Mouse (Mus musculus): ENCODE measurements around the gene Pcnx3. TPM values are rescaled to one million over a fixed set of nuclear protein-coding genes. Genes with fewer than 3 reads are reported as not detected.
A peak's percentile ranks its signal among the peaks of the same experiment; 100 is the strongest.

The Pcnx3 gene
- polyA plus RNA-seq, 1 experiment from 2014 or later: 11.3 TPM

GRCm38 (mm10) chr19:5660942-5661751, 27.6 kb downstream of the Pcnx3 start:
- no peaks in the 10 kb centered on the region for H3K9me3 ChIP-seq (ENCODE audit: low read length)
- H3K9ac ChIP-seq (replicated peaks; ENCODE audit: low read depth): no peak overlapping the region; the same call in 1 of the 2 replicates
- DNase-seq (ENCODE audit: low spot score) (peak; percentile 67), ATAC-seq (peak; percentile 36)
- TF ChIP-seq CTCF (IDR thresholded peaks at IDR 0.05) (no peak), EP300 (IDR thresholded peaks at IDR 0.05) (peak; percentile 78; the same call in 1 of the 2 replicates)
- H3K27me3 ChIP-seq (replicated peaks; ENCODE audit: insufficient read depth, low read length): no peaks in the 10 kb centered on the region
- no peaks in the 10 kb centered on the region for H3K4me1 ChIP-seq (ENCODE audit: insufficient read depth, low read depth, low read length)
- H3K4me3 ChIP-seq (ENCODE audit: low read depth, low read length): peak overlapping the region; percentile 25
- peak overlapping the region; percentile 62 for H3K4me2 ChIP-seq (replicated peaks; ENCODE audit: low read depth, low read length)
- peaks cover 6% of the 10 kb centered on the region for H3K36me3 ChIP-seq (ENCODE audit: insufficient read depth, low read length)
- WGBS: 65% methylated on average over 14 of the region's 16 CpGs
- peak overlapping the region; percentile 86 for H3K27ac ChIP-seq (ENCODE audit: low read length)

GRCm38 (mm10) chr19:5654720-5655298, 33.9 kb downstream of the Pcnx3 start:
- Histone ChIP-seq H3K4me2 (replicated peaks; ENCODE audit: low read depth, low read length) (peak overlapping the region; percentile 47), H3K9me3 (ENCODE audit: low read length) (no peaks in the 10 kb centered on the region), H3K27me3 (replicated peaks; ENCODE audit: insufficient read depth, low read length) (no peaks in the 10 kb centered on the region), H3K4me3 (ENCODE audit: low read depth, low read length) (peak overlapping the region; percentile 17), H3K9ac (replicated peaks; ENCODE audit: low read depth) (no peak overlapping the region), H3K36me3 (ENCODE audit: insufficient read depth, low read length) (peaks cover 19% of the 10 kb centered on the region), H3K27ac (ENCODE audit: low read length) (no peak overlapping the region), H3K4me1 (ENCODE audit: insufficient read depth, low read depth, low read length) (no peaks in the 10 kb centered on the region)
- TF ChIP-seq CTCF (IDR thresholded peaks at IDR 0.05) (no peak), EP300 (IDR thresholded peaks at IDR 0.05) (no peak)
- peak; percentile 15 for DNase-seq (ENCODE audit: low spot score)
- WGBS: 39% methylated on average over 42 of the region's 43 CpGs
- ATAC-seq: peak; percentile 36; the same call in 1 of the 2 replicates

- peak; percentile 22 for DNase-seq (ENCODE audit: low spot score)
- WGBS: 30% methylated on average over 62 of the region's 62 CpGs
- Histone ChIP-seq H3K4me2 (replicated peaks; ENCODE audit: low read depth, low read length) (peak overlapping the region; percentile 47), H3K27me3 (replicated peaks; ENCODE audit: insufficient read depth, low read length) (no peaks in the 10 kb centered on the region), H3K4me3 (ENCODE audit: low read depth, low read length) (peak overlapping the region; percentile 17), H3K27ac (ENCODE audit: low read length) (no peak overlapping the region), H3K36me3 (ENCODE audit: insufficient read depth, low read length) (peaks cover 19% of the 10 kb centered on the region), H3K9ac (replicated peaks; ENCODE audit: low read depth) (no peak overlapping the region), H3K4me1 (ENCODE audit: insufficient read depth, low read depth, low read length) (peaks cover 1% of the 10 kb centered on the region; the same call in 1 of the 2 replicates), H3K9me3 (ENCODE audit: low read length) (no peaks in the 10 kb centered on the region)
- peak; percentile 47; the same call in 1 of the 2 replicates for ATAC-seq
- TF ChIP-seq EP300 (IDR thresholded peaks at IDR 0.05): no peak
- TF ChIP-seq CTCF (IDR thresholded peaks at IDR 0.05): no peak
Measured at GRCm38 (mm10) chr19:5653969-5654719, 34.6 kb downstream of the Pcnx3 start.

- DNase-seq (ENCODE audit: low spot score) (no peak), ATAC-seq (no peak)
- 88% methylated on average over 6 of the region's 6 CpGs for WGBS
- H3K27ac ChIP-seq (ENCODE audit: low read length): no peak overlapping the region
- TF ChIP-seq CTCF (IDR thresholded peaks at IDR 0.05) (no peak), EP300 (IDR thresholded peaks at IDR 0.05) (no peak)
- no peaks in the 10 kb centered on the region for H3K9me3 ChIP-seq (ENCODE audit: low read length)
- H3K27me3 ChIP-seq (replicated peaks; ENCODE audit: insufficient read depth, low read length): no peaks in the 10 kb centered on the region
- no peak overlapping the region for H3K9ac ChIP-seq (replicated peaks; ENCODE audit: low read depth)
- peaks cover 3% of the 10 kb centered on the region; the same call in 1 of the 2 replicates for H3K4me1 ChIP-seq (ENCODE audit: insufficient read depth, low read depth, low read length)
- no peak overlapping the region for H3K4me2 ChIP-seq (replicated peaks; ENCODE audit: low read depth, low read length)
- H3K4me3 ChIP-seq (ENCODE audit: low read depth, low read length): no peak overlapping the region
- peaks cover 21% of the 10 kb centered on the region for H3K36me3 ChIP-seq (ENCODE audit: insufficient read depth, low read length)
Measured at GRCm38 (mm10) chr19:5652570-5652969, 36.1 kb downstream of the Pcnx3 start.

GRCm38 (mm10) chr19:5651502-5652274, 37.0 kb downstream of the Pcnx3 start:
- WGBS: 69% methylated on average over 12 of the region's 13 CpGs
- peaks cover 3% of the 10 kb centered on the region; the same call in 1 of the 2 replicates for H3K4me1 ChIP-seq (ENCODE audit: insufficient read depth, low read depth, low read length)
- no peak overlapping the region for H3K9ac ChIP-seq (replicated peaks; ENCODE audit: low read depth)
- H3K9me3 ChIP-seq (ENCODE audit: low read length): no peaks in the 10 kb centered on the region
- H3K27ac ChIP-seq (ENCODE audit: low read length): no peak overlapping the region
- no peak overlapping the region for H3K4me2 ChIP-seq (replicated peaks; ENCODE audit: low read depth, low read length)
- H3K4me3 ChIP-seq (ENCODE audit: low read depth, low read length): no peak overlapping the region
- TF ChIP-seq CTCF (IDR thresholded peaks at IDR 0.05): no peak
- no peak for TF ChIP-seq EP300 (IDR thresholded peaks at IDR 0.05)
- no peak for ATAC-seq
- peak; percentile 19 for DNase-seq (ENCODE audit: low spot score)
- peaks cover 30% of the 10 kb centered on the region for H3K36me3 ChIP-seq (ENCODE audit: insufficient read depth, low read length)
- H3K27me3 ChIP-seq (replicated peaks; ENCODE audit: insufficient read depth, low read length): no peaks in the 10 kb centered on the region

Data from lung, postnatal 0 days (tissue).